Mouse (Mus musculus) frontal cortex, postnatal 36 days (tissue): ENCODE data around the gene Trip12.

Experiments
- DNase-seq, 2 experiments: peaks; one replicate each; pipeline ENCODE4 v3.0.0; 2022; ENCODE audit warnings: low spot score in 2 of 2

The Trip12 gene

GRCm38 (mm10) chr1:84860360-84861254 is 20.3 kb upstream of the Trip12 start:
- no peak for DNase-seq

- DNase-seq, result no peak
Observed at GRCm38 (mm10) chr1:84859597-84859996, 19.3 kb upstream of the Trip12 start.

- DNase-seq, result no peak
Observed at GRCm38 (mm10) chr1:84855756-84856155, 15.4 kb upstream of the Trip12 start.

GRCm38 (mm10) chr1:84854966-84855365 is 14.7 kb upstream of the Trip12 start:
- DNase-seq, result no peak

- DNase-seq, result no peak
Observed at GRCm38 (mm10) chr1:84853721-84854120, 13.4 kb upstream of the Trip12 start.

GRCm38 (mm10) chr1:84851512-84852235 is 11.4 kb upstream of the Trip12 start:
- DNase-seq, result no peak

- no peak for DNase-seq
Observed at GRCm38 (mm10) chr1:84850471-84850870, 10.2 kb upstream of the Trip12 start.

GRCm38 (mm10) chr1:84849804-84850203 is 9.5 kb upstream of the Trip12 start:
- DNase-seq, result no peak

- no peak for DNase-seq
Observed at GRCm38 (mm10) chr1:84848801-84849455, 8.6 kb upstream of the Trip12 start.

GRCm38 (mm10) chr1:84848335-84848734 is 8.0 kb upstream of the Trip12 start:
- no peak for DNase-seq

- no peak for DNase-seq
Observed at GRCm38 (mm10) chr1:84847698-84848097, 7.4 kb upstream of the Trip12 start.

GRCm38 (mm10) chr1:84843366-84843765 is 3.0 kb upstream of the Trip12 start:
- DNase-seq, result no peak

GRCm38 (mm10) chr1:84841061-84841460 is 745 bp upstream of the Trip12 start:
- DNase-seq, result no peak

GRCm38 (mm10) chr1:84839309-84840017 is 853 bp downstream of the Trip12 start, which contains the start of gene Fbxo36:
Fbxo36 (plus strand) TSS chr1:84839841.
- peak; percentile 91 for DNase-seq

- DNase-seq, result peak; percentile 59 to 68
Observed at GRCm38 (mm10) chr1:84838621-84839151, 1.6 kb downstream of the Trip12 start.

- no peak for DNase-seq
Observed at GRCm38 (mm10) chr1:84838156-84838555, 2.2 kb downstream of the Trip12 start.

- no peak for DNase-seq
Observed at GRCm38 (mm10) chr1:84837523-84838145, 2.7 kb downstream of the Trip12 start.

GRCm38 (mm10) chr1:84825091-84825490 is 15.2 kb downstream of the Trip12 start:
- DNase-seq, result no peak

GRCm38 (mm10) chr1:84817596-84817995 is 22.7 kb downstream of the Trip12 start:
- no peak for DNase-seq

- DNase-seq, result no peak
Observed at GRCm38 (mm10) chr1:84803788-84804187, 36.5 kb downstream of the Trip12 start.

GRCm38 (mm10) chr1:84799166-84799565 is 41.1 kb downstream of the Trip12 start:
- no peak for DNase-seq
